Mouse (Mus musculus) midbrain, embryonic 16.5 days (tissue): ENCODE results near the gene Thumpd2. TPM values are rescaled to one million over a fixed set of nuclear protein-coding genes. Genes with fewer than 3 reads are reported as not detected.

ENCODE experiments used
- ATAC-seq: fragments of 200-750 bp; cut with Nextera tagmentation; 2 replicates; pipeline ENCODE4 v1.8.0; 2017; ENCODE audit warnings: moderate TSS enrichment
- H3K27ac ChIP-seq: fragments of 300-500 bp; sonication (generic); 2 replicates; pipeline ENCODE4 v1.5.1; 2014; ENCODE audit warnings: mild to moderate bottlenecking, low read length, mixed read lengths
- H3K27me3 ChIP-seq: fragments of 300-500 bp; sonication (generic); 2 replicates; pipeline ENCODE4 v1.6.1; 2014; ENCODE audit warnings: low read depth, low read length, mixed read lengths; ENCODE audit not compliant: control insufficient read depth, insufficient read depth
- H3K36me3 ChIP-seq: fragments of 300-500 bp; sonication (generic); 2 replicates; pipeline ENCODE4 v1.6.1; 2014; ENCODE audit warnings: mild to moderate bottlenecking, low read length, moderate library complexity, mixed read lengths; ENCODE audit not compliant: control insufficient read depth, insufficient read depth
- H3K4me1 ChIP-seq: fragments of 300-500 bp; sonication (generic); 2 replicates; pipeline ENCODE4 v1.6.1; 2014; ENCODE audit warnings: mild to moderate bottlenecking, low read length, mixed read lengths; ENCODE audit not compliant: control insufficient read depth, insufficient read depth
- H3K4me2 ChIP-seq: fragments of 300-500 bp; sonication (generic); 2 replicates; pipeline ENCODE4 v1.6.1; 2014; ENCODE audit warnings: mild to moderate bottlenecking, low read length, mixed read lengths
- H3K4me3 ChIP-seq: fragments of 300-500 bp; sonication (generic); 2 replicates; pipeline ENCODE4 v1.5.1; 2014; ENCODE audit warnings: low read depth, mild to moderate bottlenecking, low read length, moderate library complexity, mixed read lengths
- H3K9ac ChIP-seq: fragments of 300-500 bp; sonication (generic); 2 replicates; pipeline ENCODE4 v1.6.1; 2014; ENCODE audit warnings: low read depth, low read length, mixed read lengths
- H3K9me3 ChIP-seq: fragments of 300-500 bp; sonication (generic); replicated peaks from 2 replicates; pipeline ENCODE4 v1.6.1; 2014; ENCODE audit warnings: mild to moderate bottlenecking, low read length, mixed read lengths; ENCODE audit not compliant: control insufficient read depth, poor library complexity, severe bottlenecking
- WGBS: fragments of 180-500 bp; shearing (Covaris S2); extraction: QIAGEN DNeasy Blood & Tissue Kit; methylation state at CpG from one replicate; pipeline ENCODE4 v1.1.7; 2014; 5-methylcytosine and 5-hydroxymethylcytosine counted together
- polyA plus RNA-seq: library from polyadenylated mRNA; unstranded; fragments of >200 nt; fragmentation: Nextera tagmentation; extraction: Ambion mirVana; gene quantifications from 2 replicates; pipeline ENCODE4 v1.2.1, GENCODE M21; 2015

Gene Thumpd2
- polyA plus RNA-seq, 1 experiment from 2014 or later, result 7.2 TPM

- H3K27me3 ChIP-seq, result no peaks in the 10 kb centered on the region
- H3K9ac ChIP-seq, result no peak overlapping the region
- no peaks in the 10 kb centered on the region for H3K9me3 ChIP-seq
- no peak overlapping the region for H3K4me3 ChIP-seq
- no peak overlapping the region for H3K27ac ChIP-seq
- no peaks in the 10 kb centered on the region; the same call in 1 of the 2 replicates for H3K4me1 ChIP-seq
- ATAC-seq, result no peak
- no peak overlapping the region for H3K4me2 ChIP-seq
- 94% methylated on average over 3 of the region's 3 CpGs for WGBS
- H3K36me3 ChIP-seq, result no peaks in the 10 kb centered on the region
These were observed 1.5 kb downstream of the Thumpd2 start for GRCm38 (mm10) chr17:81063346-81063745.

GRCm38 (mm10) chr17:81062349-81062871 lies 2.5 kb downstream of the Thumpd2 start:
- no peak overlapping the region for H3K4me3 ChIP-seq
- H3K4me1 ChIP-seq, result no peaks in the 10 kb centered on the region; the same call in 1 of the 2 replicates
- H3K27me3 ChIP-seq, result no peaks in the 10 kb centered on the region
- no peaks in the 10 kb centered on the region for H3K36me3 ChIP-seq
- no peak overlapping the region for H3K27ac ChIP-seq
- 86% methylated on average over 6 of the region's 6 CpGs for WGBS
- no peaks in the 10 kb centered on the region for H3K9me3 ChIP-seq
- H3K9ac ChIP-seq, result no peak overlapping the region
- no peak overlapping the region for H3K4me2 ChIP-seq
- no peak for ATAC-seq

GRCm38 (mm10) chr17:81056796-81057381 lies 8.0 kb downstream of the Thumpd2 start:
- Histone ChIP-seq H3K4me2 (no peak overlapping the region), H3K27me3 (no peaks in the 10 kb centered on the region), H3K9ac (no peak overlapping the region), H3K4me3 (no peak overlapping the region), H3K9me3 (no peaks in the 10 kb centered on the region), H3K4me1 (no peaks in the 10 kb centered on the region), H3K27ac (no peak overlapping the region), H3K36me3 (0 out of 2 replicates have a peak, but pooled peaks cover 3% of the 10 kb centered on the region)
- no peak for ATAC-seq
- 75% methylated on average over 8 of the region's 8 CpGs for WGBS

GRCm38 (mm10) chr17:81056035-81056434 lies 8.8 kb downstream of the Thumpd2 start:
- H3K4me1 ChIP-seq, result no peaks in the 10 kb centered on the region
- 77% methylated on average over 3 of the region's 3 CpGs for WGBS
- H3K9me3 ChIP-seq, result no peaks in the 10 kb centered on the region
- H3K9ac ChIP-seq, result no peak overlapping the region
- ATAC-seq, result no peak
- 0 out of 2 replicates have a peak, but pooled peaks cover 3% of the 10 kb centered on the region for H3K36me3 ChIP-seq
- no peak overlapping the region for H3K4me2 ChIP-seq
- H3K27ac ChIP-seq, result no peak overlapping the region
- H3K4me3 ChIP-seq, result no peak overlapping the region
- H3K27me3 ChIP-seq, result no peaks in the 10 kb centered on the region

GRCm38 (mm10) chr17:81055522-81055921 lies 9.4 kb downstream of the Thumpd2 start:
- H3K36me3 ChIP-seq, result 0 out of 2 replicates have a peak, but pooled peaks cover 3% of the 10 kb centered on the region
- H3K27ac ChIP-seq, result no peak overlapping the region
- ATAC-seq, result no peak
- H3K9ac ChIP-seq, result no peak overlapping the region
- no peak overlapping the region for H3K4me3 ChIP-seq
- H3K27me3 ChIP-seq, result no peaks in the 10 kb centered on the region
- WGBS, result 95% methylated on average over 5 of the region's 5 CpGs
- no peak overlapping the region for H3K4me2 ChIP-seq
- H3K4me1 ChIP-seq, result no peaks in the 10 kb centered on the region
- H3K9me3 ChIP-seq, result no peaks in the 10 kb centered on the region

GRCm38 (mm10) chr17:81053274-81053673 lies 11.6 kb downstream of the Thumpd2 start:
- Histone ChIP-seq H3K36me3 (0 out of 2 replicates have a peak, but pooled peaks cover 3% of the 10 kb centered on the region), H3K4me1 (no peaks in the 10 kb centered on the region), H3K4me2 (no peak overlapping the region), H3K9ac (no peak overlapping the region), H3K27ac (no peak overlapping the region), H3K9me3 (no peaks in the 10 kb centered on the region), H3K4me3 (no peak overlapping the region), H3K27me3 (no peaks in the 10 kb centered on the region)
- 99% methylated on average over 2 of the region's 2 CpGs for WGBS
- no peak for ATAC-seq

- Histone ChIP-seq H3K4me1 (no peaks in the 10 kb centered on the region), H3K36me3 (0 out of 2 replicates have a peak, but pooled peaks cover 3% of the 10 kb centered on the region), H3K4me3 (no peak overlapping the region), H3K27me3 (no peaks in the 10 kb centered on the region), H3K9ac (no peak overlapping the region), H3K9me3 (no peaks in the 10 kb centered on the region), H3K4me2 (no peak overlapping the region), H3K27ac (no peak overlapping the region)
- no peak for ATAC-seq
- 87% methylated on average over 7 of the region's 7 CpGs for WGBS
These were observed 16.8 kb downstream of the Thumpd2 start for GRCm38 (mm10) chr17:81047930-81048564.

- ATAC-seq, result no peak
- Histone ChIP-seq H3K27ac (no peak overlapping the region), H3K4me1 (no peaks in the 10 kb centered on the region), H3K36me3 (no peaks in the 10 kb centered on the region), H3K9me3 (no peaks in the 10 kb centered on the region), H3K4me3 (no peak overlapping the region), H3K9ac (no peak overlapping the region), H3K4me2 (no peak overlapping the region), H3K27me3 (no peaks in the 10 kb centered on the region)
- WGBS, result 94% methylated on average over 9 of the region's 9 CpGs
These were observed 19.2 kb downstream of the Thumpd2 start for GRCm38 (mm10) chr17:81045525-81046150.

GRCm38 (mm10) chr17:81045115-81045514 lies 19.8 kb downstream of the Thumpd2 start:
- no peak overlapping the region for H3K27ac ChIP-seq
- H3K4me3 ChIP-seq, result no peak overlapping the region
- H3K9ac ChIP-seq, result no peak overlapping the region
- ATAC-seq, result no peak
- H3K36me3 ChIP-seq, result no peaks in the 10 kb centered on the region
- no peaks in the 10 kb centered on the region for H3K9me3 ChIP-seq
- H3K4me1 ChIP-seq, result no peaks in the 10 kb centered on the region
- 98% methylated on average over 6 of the region's 6 CpGs for WGBS
- H3K27me3 ChIP-seq, result no peaks in the 10 kb centered on the region
- no peak overlapping the region for H3K4me2 ChIP-seq
